Mouse (Mus musculus) adrenal gland, adult 18-20 months (tissue): ENCODE data around the gene Dhx57. TPM values are rescaled to one million over a fixed set of nuclear protein-coding genes. Genes with fewer than 3 reads are reported as not detected.

Experiments used
- DNase-seq, 2 experiments: peaks; one replicate each; pipeline ENCODE4 v3.0.0; 2021 to 2022; ENCODE audit warnings: low spot score in 2 of 2
- total RNA-seq, 2 experiments: library from RNA; stranded (reverse); gene quantifications; 1 replicate in 1 of 2; 2 replicates in 1 of 2; pipeline ENCODE4 v1.2.3; 2021

Gene Dhx57
- total RNA-seq, 2 experiments from 2014 or later: 9.3 to 11.0 TPM

- peak in 1 of 2 experiments; percentile 53 for DNase-seq
Measured at GRCm38 (mm10) chr17:80206301-80206670, 84.0 kb downstream of the Dhx57 start.

- DNase-seq: no peak
Measured at GRCm38 (mm10) chr17:80205657-80206056, 84.6 kb downstream of the Dhx57 start.

GRCm38 (mm10) chr17:80199160-80199778 lies 91.0 kb downstream of the Dhx57 start:
- DNase-seq: no peak

- no peak for DNase-seq
Measured at GRCm38 (mm10) chr17:80193075-80193474, 97.2 kb downstream of the Dhx57 start.

Other genes starting within 250 kb of the Dhx57 start
- 10 to 100 TPM; 36.3 to 48.5 TPM for gene Hnrnpll, start 228.1 kb downstream of the Dhx57 start, total RNA-seq
- gene Galm, start 163.0 kb downstream of the Dhx57 start, total RNA-seq: 10 to 100 TPM; 17.7 to 22.6 TPM
- gene Srsf7, start 83.2 kb downstream of the Dhx57 start, total RNA-seq: 100 to 1,000 TPM; 124 to 133 TPM
- gene Ttc39d, start 83.0 kb downstream of the Dhx57 start, total RNA-seq: not detected
- gene Gemin6, start 66.0 kb downstream of the Dhx57 start, total RNA-seq: 1 to 10 TPM; 6.5 to 7.0 TPM
- 10 to 100 TPM; 16.8 to 22.0 TPM for gene Morn2, start 273 bp downstream of the Dhx57 start, total RNA-seq
- 1 to 10 TPM in 1 of 2 experiments, under 1 TPM in 1; 0.38 to 1.1 TPM for gene Arhgef33, start 16.9 kb upstream of the Dhx57 start, total RNA-seq
- gene Gm10190, start 83.1 kb upstream of the Dhx57 start, total RNA-seq: not detected
- 10 to 100 TPM; 21.8 to 27.2 TPM for gene Sos1, start 190.0 kb upstream of the Dhx57 start, total RNA-seq